Mouse (Mus musculus) heart, postnatal 0 days (tissue): ENCODE measurements around the gene Zfpm1. TPM values are rescaled to one million over a fixed set of nuclear protein-coding genes. Genes with fewer than 3 reads are reported as not detected.

Experiments used
- ATAC-seq: fragments of 200-750 bp; cut with Nextera tagmentation; 2 replicates; pipeline ENCODE4 v1.8.0; 2017; ENCODE audit warnings: low read depth, moderate number of reproducible peaks, moderate library complexity; ENCODE audit not compliant: insufficient read depth
- DNase-seq: peaks from one replicate; pipeline ENCODE4 v3.0.0-alpha.2; 2016; ENCODE audit warnings: low spot score
- H3K27ac ChIP-seq: fragments of 300-500 bp; sonication (generic); 2 replicates; pipeline ENCODE4 v1.5.1; 2014; ENCODE audit warnings: low read depth, mild to moderate bottlenecking
- H3K27me3 ChIP-seq: fragments of 300-500 bp; sonication (generic); 2 replicates; pipeline ENCODE4 v1.6.1; 2014; ENCODE audit warnings: low read length, mixed read lengths; ENCODE audit not compliant: control insufficient read depth, insufficient read depth
- H3K36me3 ChIP-seq: fragments of 300-500 bp; sonication (generic); replicated peaks from 2 replicates; pipeline ENCODE4 v1.6.1; 2014; ENCODE audit warnings: low read length, mixed read lengths; ENCODE audit not compliant: control insufficient read depth, insufficient read depth
- H3K4me1 ChIP-seq: fragments of 300-500 bp; sonication (generic); 2 replicates; pipeline ENCODE4 v1.6.1; 2014; ENCODE audit warnings: antibody characterized with exemption; ENCODE audit not compliant: control insufficient read depth, insufficient read depth
- H3K4me2 ChIP-seq: fragments of 300-500 bp; sonication (generic); 2 replicates; pipeline ENCODE4 v1.6.1; 2014; ENCODE audit warnings: low read depth, mild to moderate bottlenecking, low read length, moderate library complexity
- H3K4me3 ChIP-seq: fragments of 300-500 bp; sonication (generic); 2 replicates; pipeline ENCODE4 v1.5.1; 2014; ENCODE audit warnings: low read depth, low read length
- H3K9ac ChIP-seq: fragments of 300-500 bp; sonication (generic); replicated peaks from 2 replicates; pipeline ENCODE4 v1.6.1; 2014; ENCODE audit warnings: low read depth, low read length, mixed read lengths
- H3K9me3 ChIP-seq: fragments of 300-500 bp; sonication (generic); replicated peaks from 2 replicates; pipeline ENCODE4 v1.6.1; 2016; ENCODE audit warnings: low read length; ENCODE audit not compliant: control insufficient read depth
- CTCF ChIP-seq: IDR thresholded peaks from 2 replicates; pipeline ENCODE4 v1.5.1; 2016; ENCODE audit warnings: antibody characterized with exemption, control low read depth, low read depth
- EP300 ChIP-seq: IDR thresholded peaks from 2 replicates; pipeline ENCODE4 v1.6.1; 2016; ENCODE audit warnings: antibody characterized with exemption, low read depth
- WGBS: fragments of 180-500 bp; shearing (Covaris S2); extraction: QIAGEN DNeasy Blood & Tissue Kit; methylation state at CpG from one replicate; pipeline ENCODE4 v1.1.7; 2014; 5-methylcytosine and 5-hydroxymethylcytosine counted together
- polyA plus RNA-seq: library from polyadenylated mRNA; unstranded; fragments of >200 nt; fragmentation: Nextera tagmentation; extraction: Ambion mirVana; gene quantifications from 2 replicates; pipeline ENCODE4 v1.2.1, GENCODE M21; 2015
- total RNA-seq: library from RNA; depleted of rRNA; stranded (reverse); fragments of >200 nt; gene quantifications from 2 replicates; pipeline ENCODE4 v1.2.3, GENCODE M21; 2014; ENCODE audit warnings: low replicate concordance

The Zfpm1 gene
- total and polyA plus RNA-seq, 2 experiments from 2014 or later = 2.3 to 28.4 TPM

DNA sequence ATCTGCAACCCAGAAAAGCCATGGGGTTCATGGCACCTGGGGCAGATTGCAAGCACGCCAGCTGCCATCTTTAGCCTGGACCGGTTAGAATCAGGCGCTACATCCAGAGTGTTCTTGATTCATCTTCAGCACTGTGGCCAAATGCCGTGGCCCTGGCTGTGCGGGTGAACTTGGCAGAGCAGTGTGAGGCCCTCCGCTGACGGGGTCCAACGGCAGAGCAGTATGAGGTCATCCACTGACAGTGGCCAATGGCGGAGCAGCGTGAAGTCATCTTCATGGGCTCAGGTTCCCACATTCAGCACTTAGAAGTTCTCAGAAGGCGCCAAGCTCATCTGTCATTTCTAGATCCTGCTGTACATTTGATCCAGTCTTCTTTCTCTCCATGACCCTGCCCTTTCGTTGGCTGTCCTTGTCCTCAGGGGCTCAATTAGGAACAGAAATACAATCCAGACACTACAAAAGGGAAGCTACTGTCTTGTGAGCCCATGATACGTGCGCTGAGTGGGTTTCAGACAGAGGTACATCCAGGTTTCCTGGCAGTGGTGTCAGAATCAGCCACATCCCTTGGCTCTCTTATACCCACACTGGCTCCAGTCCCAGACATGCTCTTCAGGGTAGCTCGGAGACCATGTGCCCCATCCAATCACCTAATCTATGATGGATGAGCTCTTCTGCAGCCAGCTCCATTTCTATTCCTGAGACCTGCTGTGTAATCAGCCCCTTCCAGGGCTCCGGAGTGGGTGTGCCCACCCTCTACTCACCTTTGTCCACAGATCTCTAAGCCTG lies 41.5 kb upstream of the Zfpm1 start:
- DNase-seq (no peak), ATAC-seq (no peak)
- Histone ChIP-seq H3K27ac (no peak overlapping the region), H3K9me3 (no peaks in the 10 kb centered on the region), H3K36me3 (no peaks in the 10 kb centered on the region), H3K4me1 (peaks cover 30% of the 10 kb centered on the region), H3K9ac (no peak overlapping the region), H3K27me3 (no peaks in the 10 kb centered on the region), H3K4me2 (no peak overlapping the region), H3K4me3 (no peak overlapping the region)
- 73% methylated on average over 16 of the region's 16 CpGs for WGBS
- TF ChIP-seq CTCF (no peak), EP300 (no peak)

DNA sequence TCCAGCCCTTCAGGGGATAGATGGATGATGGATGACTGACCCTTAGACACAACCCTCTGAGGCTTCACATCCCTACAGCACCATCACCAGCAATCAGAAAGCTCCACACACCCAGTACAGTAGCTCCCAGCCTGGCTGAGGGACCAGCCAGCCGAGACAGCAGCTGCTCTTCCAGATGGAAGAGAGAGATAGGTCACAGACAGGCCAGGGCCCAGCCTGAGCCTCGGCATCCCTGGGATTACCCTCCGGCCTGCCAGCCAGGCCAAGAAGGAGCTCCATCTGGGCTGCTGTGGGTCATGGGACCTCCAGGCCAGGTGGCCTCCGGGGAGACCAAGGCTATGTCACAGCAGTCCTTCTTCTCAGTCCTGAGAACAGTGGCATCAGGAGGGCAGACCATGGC lies 38.6 kb upstream of the Zfpm1 start:
- Histone ChIP-seq H3K27ac (no peak overlapping the region), H3K4me1 (peaks cover 21% of the 10 kb centered on the region; the same call in 1 of the 2 replicates), H3K4me3 (no peak overlapping the region), H3K4me2 (no peak overlapping the region), H3K9me3 (no peaks in the 10 kb centered on the region), H3K9ac (no peak overlapping the region), H3K27me3 (no peaks in the 10 kb centered on the region), H3K36me3 (no peaks in the 10 kb centered on the region)
- no peak for ATAC-seq
- 80% methylated on average over 4 of the region's 4 CpGs for WGBS
- TF ChIP-seq CTCF = no peak
- TF ChIP-seq EP300 = no peak
- no peak for DNase-seq

GRCm38 (mm10) chr8:122245161-122245560 lies 36.8 kb upstream of the Zfpm1 start:
- Histone ChIP-seq H3K27me3 (no peaks in the 10 kb centered on the region), H3K4me2 (no peak overlapping the region), H3K4me3 (no peak overlapping the region), H3K36me3 (no peaks in the 10 kb centered on the region), H3K27ac (0 out of 2 replicates have a peak overlapping the region, but pooled peaks have one; percentile 20), H3K4me1 (peaks cover 15% of the 10 kb centered on the region; the same call in 1 of the 2 replicates), H3K9ac (no peak overlapping the region), H3K9me3 (no peaks in the 10 kb centered on the region)
- ATAC-seq (no peak), DNase-seq (no peak)
- 72% methylated on average over 6 of the region's 6 CpGs for WGBS
- no peak for TF ChIP-seq EP300

DNA sequence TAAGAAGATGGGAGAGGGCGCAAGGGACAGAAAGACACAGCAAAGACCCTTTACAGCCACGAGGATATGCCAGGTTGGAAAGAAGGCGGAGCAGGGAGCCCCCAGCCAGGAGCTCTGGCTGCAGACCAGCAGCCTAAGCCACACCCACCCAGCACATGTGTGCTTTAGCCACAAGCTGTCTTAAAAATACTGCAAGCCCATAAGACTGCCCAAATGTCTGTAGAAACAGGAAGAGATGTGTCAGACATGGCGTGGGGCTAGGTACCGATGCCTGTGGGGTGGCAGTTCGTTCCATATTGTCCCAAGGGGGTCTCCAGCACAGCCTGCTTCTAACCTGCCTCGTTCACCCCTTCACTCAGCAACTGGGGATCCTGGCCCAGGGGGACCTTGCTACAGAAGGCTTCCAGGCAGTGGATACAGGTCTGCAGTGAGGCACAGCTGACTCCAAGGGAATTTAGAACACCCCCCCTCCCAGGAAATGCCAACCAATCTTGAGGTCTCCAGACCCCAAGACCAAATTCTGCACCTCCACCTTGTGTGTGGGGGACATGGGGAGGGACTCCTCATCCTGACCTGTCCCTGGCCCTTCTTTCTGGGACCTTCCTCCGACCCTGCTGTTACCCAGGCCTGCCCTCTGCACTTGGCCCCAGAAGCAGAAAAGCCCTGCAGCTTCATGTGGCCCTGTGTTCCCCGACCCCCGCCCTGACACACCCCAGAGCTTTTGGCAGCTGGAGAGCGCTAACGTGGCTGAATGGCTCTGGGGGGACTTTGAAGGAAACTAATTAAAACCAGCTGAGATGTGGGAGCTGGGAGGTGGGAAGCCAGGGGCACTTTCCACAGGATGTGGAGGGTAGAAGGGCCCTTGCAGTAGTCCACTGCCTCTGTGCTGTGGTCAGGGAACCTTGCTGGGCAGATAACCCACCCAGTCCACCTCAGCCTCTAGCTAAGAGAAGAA lies 35.4 kb upstream of the Zfpm1 start:
- 54% methylated on average over 12 of the region's 12 CpGs for WGBS
- H3K4me2 ChIP-seq = no peak overlapping the region
- H3K36me3 ChIP-seq = no peaks in the 10 kb centered on the region
- no peak overlapping the region for H3K4me3 ChIP-seq
- H3K9me3 ChIP-seq = no peaks in the 10 kb centered on the region
- peaks cover 15% of the 10 kb centered on the region; the same call in 1 of the 2 replicates for H3K4me1 ChIP-seq
- H3K27ac ChIP-seq = no peak overlapping the region
- DNase-seq (no peak), ATAC-seq (no peak)
- no peak overlapping the region for H3K9ac ChIP-seq
- no peak for TF ChIP-seq EP300
- no peak for TF ChIP-seq CTCF
- no peaks in the 10 kb centered on the region for H3K27me3 ChIP-seq

- ATAC-seq = no peak
- 81% methylated on average over 1 of the region's 1 CpGs for WGBS
- no peaks in the 10 kb centered on the region for H3K4me1 ChIP-seq
- H3K27ac ChIP-seq = no peak overlapping the region
- TF ChIP-seq EP300 (no peak), CTCF (no peak)
- DNase-seq = no peak
- H3K27me3 ChIP-seq = peaks cover 16% of the 10 kb centered on the region; the same call in 1 of the 2 replicates
- H3K9me3 ChIP-seq = no peaks in the 10 kb centered on the region
- H3K4me3 ChIP-seq = no peak overlapping the region
- no peak overlapping the region for H3K4me2 ChIP-seq
- no peaks in the 10 kb centered on the region for H3K36me3 ChIP-seq
- no peak overlapping the region for H3K9ac ChIP-seq
Observed at GRCm38 (mm10) chr8:122251739-122252138, 30.2 kb upstream of the Zfpm1 start.
